Mouse (Mus musculus) lung, postnatal 0 days (tissue): ENCODE measurements at regions not wholly inside any gene's neighbourhood (a gene's known extent, or its start where the extent isn't known, plus 50 kb on each side); places are given as distances from the start of the nearest gene placed in this dataset.

Experiments
- ATAC-seq: fragments of 200-750 bp; cut with Nextera tagmentation; 2 replicates; pipeline ENCODE4 v1.8.0; 2017; ENCODE audit warnings: moderate library complexity
- DNase-seq: peaks from one replicate; pipeline ENCODE4 v3.0.0-alpha.2; 2016; ENCODE audit warnings: low spot score
- H3K27ac ChIP-seq: fragments of 300-500 bp; sonication (generic); 2 replicates; pipeline ENCODE4 v1.5.1; 2014; ENCODE audit warnings: antibody characterized with exemption, mild to moderate bottlenecking, low read length, mixed read lengths
- H3K27me3 ChIP-seq: fragments of 300-500 bp; sonication (generic); replicated peaks from 2 replicates; pipeline ENCODE4 v1.6.1; 2014; ENCODE audit warnings: low read length, mixed read lengths; ENCODE audit not compliant: insufficient read depth
- H3K36me3 ChIP-seq: fragments of 300-500 bp; sonication (generic); 2 replicates; pipeline ENCODE4 v1.6.1; 2014; ENCODE audit warnings: low read length, mixed read lengths; ENCODE audit not compliant: insufficient read depth
- H3K4me1 ChIP-seq: fragments of 300-500 bp; sonication (generic); 2 replicates; pipeline ENCODE4 v1.6.1; 2014; ENCODE audit warnings: antibody characterized with exemption, low read depth, low read length, mixed read lengths; ENCODE audit not compliant: insufficient read depth
- H3K4me2 ChIP-seq: fragments of 300-500 bp; sonication (generic); replicated peaks from 2 replicates; pipeline ENCODE4 v1.6.1; 2014; ENCODE audit warnings: low read depth, mild to moderate bottlenecking, low read length, moderate library complexity, mixed read lengths
- H3K4me3 ChIP-seq: fragments of 300-500 bp; sonication (generic); 2 replicates; pipeline ENCODE4 v1.5.1; 2014; ENCODE audit warnings: low read depth, low read length
- H3K9ac ChIP-seq: fragments of 300-500 bp; sonication (generic); replicated peaks from 2 replicates; pipeline ENCODE4 v1.6.1; 2014; ENCODE audit warnings: low read depth, mild to moderate bottlenecking
- H3K9me3 ChIP-seq: fragments of 300-500 bp; sonication (generic); 2 replicates; pipeline ENCODE4 v1.6.1; 2016; ENCODE audit warnings: low read length, mixed read lengths
- CTCF ChIP-seq: IDR thresholded peaks from 2 replicates; pipeline ENCODE4 v1.5.1; 2016; ENCODE audit warnings: antibody characterized with exemption, mild to moderate bottlenecking
- EP300 ChIP-seq: IDR thresholded peaks from 2 replicates; pipeline ENCODE4 v1.6.1; 2016; ENCODE audit warnings: antibody characterized with exemption, mild to moderate bottlenecking, control low read depth
- WGBS: fragments of 180-500 bp; shearing (Covaris S2); extraction: QIAGEN DNeasy Blood & Tissue Kit; methylation state at CpG from one replicate; pipeline ENCODE4 v1.1.7; 2014; 5-methylcytosine and 5-hydroxymethylcytosine counted together

DNA sequence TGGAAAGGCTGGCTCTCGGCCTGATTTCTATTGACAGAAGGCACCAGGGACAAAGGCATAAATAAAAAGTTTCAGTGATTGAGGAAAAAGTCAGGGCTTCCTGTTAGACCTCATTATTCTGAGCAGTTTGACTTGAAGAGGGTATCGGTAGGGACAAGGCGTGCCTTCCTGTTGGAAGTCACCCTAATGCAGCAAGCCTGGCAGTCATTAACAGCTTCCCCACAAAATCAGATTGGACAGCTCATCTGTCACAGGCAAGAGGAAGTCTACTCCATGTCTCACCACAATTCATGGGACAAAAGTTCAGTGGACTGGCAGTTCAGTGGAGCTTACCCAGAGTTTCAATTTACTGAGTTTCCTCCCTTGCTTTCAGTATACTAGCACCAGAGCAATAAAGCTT lies 715.5 kb downstream of the Fam181b start:
- Histone ChIP-seq H3K27ac (no peak overlapping the region), H3K9me3 (no peaks in the 10 kb centered on the region), H3K4me1 (no peaks in the 10 kb centered on the region), H3K4me3 (no peak overlapping the region), H3K9ac (no peak overlapping the region), H3K36me3 (no peaks in the 10 kb centered on the region), H3K27me3 (no peaks in the 10 kb centered on the region), H3K4me2 (no peak overlapping the region)
- 46% methylated on average over 3 of the region's 3 CpGs for WGBS
- TF ChIP-seq CTCF = no peak
- no peak for TF ChIP-seq EP300
- ATAC-seq (no peak), DNase-seq (no peak)

DNA sequence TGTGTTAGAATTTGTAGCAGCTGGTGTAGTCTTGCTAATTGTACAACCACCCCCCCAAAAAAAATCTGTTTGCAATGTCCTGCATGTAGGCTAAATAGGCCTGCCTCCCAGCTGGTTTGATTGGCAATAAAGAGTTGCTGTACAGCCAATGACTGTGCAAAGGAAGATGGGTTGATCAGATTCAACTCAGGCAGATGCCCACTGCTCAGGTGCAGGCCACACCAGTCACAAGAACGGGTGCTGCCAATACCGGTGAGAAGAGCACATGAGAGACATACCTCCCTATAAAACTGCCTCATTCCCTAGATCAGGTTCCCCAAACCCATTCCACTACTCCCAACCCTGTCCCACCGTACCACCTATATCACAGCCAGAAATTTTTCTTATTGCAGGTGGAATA lies 756.0 kb downstream of the Fam181b start:
- Histone ChIP-seq H3K4me3 (no peak overlapping the region), H3K4me2 (no peak overlapping the region), H3K9ac (no peak overlapping the region), H3K9me3 (no peaks in the 10 kb centered on the region), H3K4me1 (no peaks in the 10 kb centered on the region), H3K27me3 (no peaks in the 10 kb centered on the region), H3K36me3 (no peaks in the 10 kb centered on the region), H3K27ac (no peak overlapping the region)
- TF ChIP-seq CTCF (no peak), EP300 (no peak)
- ATAC-seq (no peak), DNase-seq (no peak)
- WGBS = 78% methylated on average over 3 of the region's 3 CpGs

DNA sequence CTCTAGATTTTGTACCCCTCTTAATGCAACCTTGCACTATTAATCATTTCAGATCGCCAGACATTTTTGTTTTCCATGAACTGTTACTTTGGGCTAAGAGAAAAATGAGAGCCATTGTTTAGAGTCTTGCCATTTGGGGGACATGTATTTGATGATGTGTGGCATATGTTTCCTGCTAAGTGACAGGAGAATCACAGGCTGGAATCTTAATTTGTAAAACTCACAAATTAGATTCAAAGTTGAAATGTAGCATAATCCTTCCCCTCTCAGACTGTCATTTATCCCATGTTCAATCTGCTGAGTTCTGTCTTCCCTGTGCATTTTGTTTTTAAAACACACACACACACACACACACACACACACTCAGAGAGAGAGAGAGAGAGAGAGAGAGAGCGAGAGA lies 756.5 kb downstream of the Fam181b start:
- DNase-seq (no peak), ATAC-seq (no peak)
- Histone ChIP-seq H3K4me3 (no peak overlapping the region), H3K27ac (no peak overlapping the region), H3K4me1 (no peaks in the 10 kb centered on the region), H3K27me3 (no peaks in the 10 kb centered on the region), H3K9me3 (no peaks in the 10 kb centered on the region), H3K36me3 (no peaks in the 10 kb centered on the region), H3K4me2 (no peak overlapping the region), H3K9ac (no peak overlapping the region)
- TF ChIP-seq CTCF (no peak), EP300 (no peak)
- 74% methylated on average over 2 of the region's 2 CpGs for WGBS

DNA sequence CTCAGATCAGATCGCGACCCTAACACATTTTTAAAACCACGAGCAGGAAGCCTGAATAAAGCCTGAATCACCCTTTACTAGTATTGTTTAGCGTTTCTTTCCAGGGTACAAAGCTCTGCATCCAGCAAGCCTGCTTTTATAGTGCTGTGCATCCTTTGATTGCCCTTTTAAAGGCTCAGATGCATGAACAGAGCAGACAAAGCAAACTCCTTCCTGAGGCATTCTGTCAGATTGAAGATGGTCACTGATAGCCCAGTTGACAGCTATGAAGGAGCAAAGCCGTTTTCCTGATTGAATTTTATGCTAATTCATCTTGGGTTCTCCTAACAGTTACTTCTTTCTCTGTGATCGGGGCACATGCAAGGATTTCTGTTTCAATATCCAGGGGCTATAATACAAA lies 775.4 kb downstream of the Fam181b start:
- no peak overlapping the region for H3K27ac ChIP-seq
- TF ChIP-seq CTCF (no peak), EP300 (no peak)
- H3K9ac ChIP-seq = no peak overlapping the region
- H3K4me3 ChIP-seq = no peak overlapping the region
- 68% methylated on average over 6 of the region's 6 CpGs for WGBS
- DNase-seq = no peak
- H3K4me2 ChIP-seq = no peak overlapping the region
- no peaks in the 10 kb centered on the region for H3K9me3 ChIP-seq
- no peaks in the 10 kb centered on the region for H3K27me3 ChIP-seq
- no peak for ATAC-seq
- H3K36me3 ChIP-seq = no peaks in the 10 kb centered on the region
- H3K4me1 ChIP-seq = no peaks in the 10 kb centered on the region

DNA sequence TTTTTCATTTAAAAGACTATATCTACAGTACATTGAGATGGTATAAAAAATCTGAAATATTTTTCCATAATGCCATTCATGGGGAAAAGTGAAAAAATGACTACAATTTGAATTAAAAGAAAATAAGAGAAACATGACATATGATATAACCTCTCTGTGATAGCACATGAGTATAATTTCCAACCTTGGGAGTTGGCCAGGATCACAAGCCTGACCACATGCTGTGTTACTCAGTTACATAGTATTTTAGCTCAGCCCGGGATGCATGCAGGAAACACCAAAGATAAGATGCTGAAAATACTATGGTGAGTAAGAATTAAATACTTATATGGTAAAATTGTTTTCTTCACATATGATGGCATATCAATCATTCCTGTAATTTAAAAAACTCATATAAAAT lies 814.0 kb downstream of the Fam181b start:
- no peaks in the 10 kb centered on the region for H3K27me3 ChIP-seq
- 67% methylated on average over 1 of the region's 1 CpGs for WGBS
- TF ChIP-seq CTCF = no peak

DNA sequence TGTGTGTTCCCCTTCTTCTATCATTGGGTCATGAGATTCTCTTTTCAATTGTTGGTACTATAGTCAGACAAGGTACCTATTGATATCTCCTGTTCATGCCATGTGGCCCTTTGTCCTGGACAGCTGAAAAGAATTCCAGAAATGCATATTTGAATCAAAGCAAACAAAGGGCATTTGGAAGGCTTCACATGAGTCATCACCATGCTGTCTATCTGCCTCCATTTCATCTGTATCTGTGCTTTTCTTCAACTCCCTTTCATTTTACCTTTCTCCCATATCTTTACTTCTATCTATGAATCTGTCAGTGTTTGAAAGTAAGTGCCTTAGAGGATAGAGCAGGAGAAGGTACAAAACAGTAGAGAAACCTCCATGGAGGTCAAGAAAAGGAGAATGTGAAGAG lies 817.3 kb downstream of the Fam181b start:
- Histone ChIP-seq H3K36me3 (no peaks in the 10 kb centered on the region), H3K4me2 (no peak overlapping the region), H3K27ac (no peak overlapping the region), H3K27me3 (no peaks in the 10 kb centered on the region), H3K4me1 (no peaks in the 10 kb centered on the region), H3K4me3 (no peak overlapping the region), H3K9ac (no peak overlapping the region), H3K9me3 (no peaks in the 10 kb centered on the region)
- DNase-seq = no peak
- ATAC-seq = no peak
- no peak for TF ChIP-seq EP300

More for the DNA sequence above, 814.0 kb downstream of the Fam181b start:
- ATAC-seq (no peak), DNase-seq (no peak)
- Histone ChIP-seq H3K9me3 (no peaks in the 10 kb centered on the region), H3K9ac (no peak overlapping the region), H3K27ac (no peak overlapping the region), H3K4me2 (no peak overlapping the region), H3K36me3 (no peaks in the 10 kb centered on the region), H3K4me3 (no peak overlapping the region), H3K4me1 (no peaks in the 10 kb centered on the region)

DNA sequence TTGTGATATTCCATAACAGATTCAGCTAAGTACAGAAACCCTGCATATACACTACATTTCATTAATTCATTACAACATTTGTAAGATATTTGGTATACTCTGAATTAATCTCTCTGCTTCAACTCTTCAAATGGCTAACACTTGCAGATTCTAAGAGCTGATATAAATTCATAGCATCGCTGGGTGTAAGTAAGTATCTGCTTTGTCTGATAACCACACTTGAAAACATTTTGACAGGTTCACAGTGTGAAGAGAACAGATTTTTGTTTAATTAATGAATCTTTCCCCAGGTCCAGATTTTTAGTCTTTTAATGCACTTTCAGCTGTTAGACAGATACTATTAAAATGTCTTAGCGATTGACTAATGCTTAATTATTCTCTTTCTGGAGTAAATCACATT lies 823.1 kb downstream of the Fam181b start:
- no peaks in the 10 kb centered on the region for H3K4me1 ChIP-seq
- H3K9ac ChIP-seq = no peak overlapping the region
- H3K9me3 ChIP-seq = no peaks in the 10 kb centered on the region
- no peak for DNase-seq
- no peak overlapping the region for H3K27ac ChIP-seq
- no peak overlapping the region for H3K4me2 ChIP-seq
- H3K4me3 ChIP-seq = no peak overlapping the region
- no peaks in the 10 kb centered on the region for H3K27me3 ChIP-seq
- no peaks in the 10 kb centered on the region for H3K36me3 ChIP-seq
- TF ChIP-seq CTCF (no peak), EP300 (no peak)
- WGBS = 64% methylated on average over 2 of the region's 2 CpGs
- ATAC-seq = no peak
